Mouse (Mus musculus) limb, embryonic 12.5 days (tissue): Measurements from ENCODE around the gene Gad1. TPM values are rescaled to one million over a fixed set of nuclear protein-coding genes. Genes with fewer than 3 reads are reported as not detected.

Source experiments
- ATAC-seq: fragments of 200-750 bp; cut with Nextera tagmentation; 2 replicates; pipeline ENCODE4 v1.8.0; 2017; ENCODE audit warnings: low read depth, moderate TSS enrichment; ENCODE audit not compliant: insufficient number of reproducible peaks, insufficient read depth, low FRiP score, low TSS enrichment
- H3K27ac ChIP-seq: fragments of 300-500 bp; sonication (generic); 2 replicates; pipeline ENCODE4 v1.5.1; 2016; ENCODE audit warnings: mild to moderate bottlenecking, moderate library complexity
- H3K27me3 ChIP-seq: fragments of 300-500 bp; sonication (generic); 2 replicates; pipeline ENCODE4 v1.6.1; 2016; ENCODE audit warnings: mild to moderate bottlenecking, moderate library complexity
- H3K36me3 ChIP-seq: fragments of 300-500 bp; sonication (generic); 2 replicates; pipeline ENCODE4 v1.6.1; 2016; ENCODE audit warnings: mild to moderate bottlenecking, moderate library complexity
- H3K4me1 ChIP-seq: fragments of 300-500 bp; sonication (generic); replicated peaks from 2 replicates; pipeline ENCODE4 v1.6.1; 2016
- H3K4me2 ChIP-seq: fragments of 300-500 bp; sonication (generic); 2 replicates; pipeline ENCODE4 v1.6.1; 2016; ENCODE audit warnings: mild to moderate bottlenecking, moderate library complexity
- H3K4me3 ChIP-seq: fragments of 300-500 bp; sonication (generic); replicated peaks from 2 replicates; pipeline ENCODE4 v1.5.1; 2016; ENCODE audit warnings: mild to moderate bottlenecking
- H3K9ac ChIP-seq: fragments of 300-500 bp; sonication (generic); replicated peaks from 2 replicates; pipeline ENCODE4 v1.6.1; 2016; ENCODE audit warnings: mild to moderate bottlenecking, moderate library complexity
- H3K9me3 ChIP-seq: fragments of 300-500 bp; sonication (generic); 2 replicates; pipeline ENCODE4 v1.6.1; 2016; ENCODE audit warnings: mild to moderate bottlenecking, moderate library complexity
- WGBS: fragments of 180-500 bp; shearing (Covaris S2); methylation state at CpG from one replicate; pipeline ENCODE4 v1.1.7; 2016; 5-methylcytosine and 5-hydroxymethylcytosine counted together
- polyA plus RNA-seq: library from polyadenylated mRNA; unstranded; fragments of >200 nt; fragmentation: Nextera tagmentation; extraction: Ambion mirVana; gene quantifications from 2 replicates; pipeline ENCODE4 v1.2.1, GENCODE M21; 2016

Gad1 gene
- polyA plus RNA-seq, 1 experiment from 2014 or later, result 0.28 TPM

DNA sequence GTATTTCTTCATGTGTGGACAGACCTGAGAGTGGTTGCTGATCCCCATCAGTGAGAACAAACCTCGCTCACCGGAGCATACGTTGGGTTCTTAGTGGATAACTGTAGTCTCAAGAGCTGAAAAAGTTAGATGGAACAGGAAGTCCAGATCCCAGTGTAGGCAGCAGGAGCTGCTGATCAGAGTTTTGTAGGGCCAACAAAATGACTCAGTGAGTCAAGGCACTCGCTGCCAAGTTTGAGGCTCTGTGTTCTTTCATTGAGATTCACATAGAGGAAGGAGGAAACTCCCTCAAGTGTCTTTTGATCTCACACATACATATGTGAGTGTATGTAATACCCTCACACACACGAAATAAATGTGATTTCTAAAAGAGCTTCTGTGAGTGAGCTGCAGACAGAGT lies 40.8 kb downstream of the Gad1 start:
- no peak overlapping the region for H3K9ac ChIP-seq
- no peaks in the 10 kb centered on the region for H3K36me3 ChIP-seq
- no peak for ATAC-seq
- no peak overlapping the region for H3K4me2 ChIP-seq
- H3K9me3 ChIP-seq, result no peaks in the 10 kb centered on the region
- H3K27ac ChIP-seq, result no peak overlapping the region
- WGBS, result 82% methylated on average over 5 of the region's 5 CpGs
- no peaks in the 10 kb centered on the region for H3K4me1 ChIP-seq
- H3K4me3 ChIP-seq, result no peak overlapping the region
- 0 out of 2 replicates have a peak, but pooled peaks cover 4% of the 10 kb centered on the region for H3K27me3 ChIP-seq

DNA sequence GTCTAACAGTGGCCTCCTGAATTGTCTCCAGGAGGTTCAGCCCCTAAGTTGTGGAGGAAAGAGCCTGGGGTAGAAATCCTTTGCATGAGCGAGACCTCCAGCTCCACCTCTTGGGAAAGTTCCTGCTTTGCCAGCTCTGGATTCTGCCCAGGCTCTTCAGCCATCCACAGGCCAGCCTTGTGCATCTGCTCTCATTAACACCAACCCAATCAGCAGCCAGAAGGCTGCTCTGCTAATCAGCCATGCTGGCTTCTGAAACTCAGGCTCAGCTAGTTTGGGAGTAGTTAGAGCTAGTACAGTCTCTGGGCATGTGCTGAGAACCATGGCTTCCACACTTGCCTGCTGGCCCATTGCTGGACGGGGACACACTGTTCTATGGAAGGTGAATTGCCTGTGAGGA lies 43.0 kb downstream of the Gad1 start:
- no peaks in the 10 kb centered on the region for H3K4me1 ChIP-seq
- WGBS, result 67% methylated on average over 2 of the region's 2 CpGs
- ATAC-seq, result no peak

DNA sequence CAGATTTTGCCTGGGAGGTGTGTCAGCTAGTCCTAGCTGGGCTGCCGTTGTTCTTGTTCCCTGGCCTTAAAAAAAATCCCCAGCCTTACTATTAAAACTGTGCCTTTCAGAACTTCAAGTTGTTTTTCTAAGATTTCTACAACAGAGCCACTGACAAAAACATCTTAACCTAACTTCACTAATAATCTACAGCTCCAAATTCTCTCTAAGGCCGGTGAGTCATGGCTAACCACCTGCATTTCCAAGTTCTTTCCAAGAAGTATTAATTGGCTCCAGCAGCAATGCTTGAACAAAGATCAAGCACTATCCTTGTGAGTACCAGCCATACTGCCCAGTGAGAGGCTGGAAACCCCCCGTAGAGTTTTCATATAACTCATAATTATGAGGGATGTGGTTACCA lies 56.9 kb downstream of the Gad1 start:
- H3K4me1 ChIP-seq, result no peaks in the 10 kb centered on the region
- no peak for ATAC-seq
- H3K4me2 ChIP-seq, result no peak overlapping the region
- 72% methylated on average over 3 of the region's 3 CpGs for WGBS
- no peaks in the 10 kb centered on the region for H3K36me3 ChIP-seq
- H3K4me3 ChIP-seq, result no peak overlapping the region
- no peak overlapping the region for H3K27ac ChIP-seq
- H3K27me3 ChIP-seq, result no peaks in the 10 kb centered on the region
- H3K9me3 ChIP-seq, result no peaks in the 10 kb centered on the region
- no peak overlapping the region for H3K9ac ChIP-seq

More for the DNA sequence above, 43.0 kb downstream of the Gad1 start:
- Histone ChIP-seq H3K4me2 (no peak overlapping the region), H3K27ac (no peak overlapping the region), H3K4me3 (no peak overlapping the region), H3K9ac (no peak overlapping the region), H3K36me3 (no peaks in the 10 kb centered on the region), H3K27me3 (0 out of 2 replicates have a peak, but pooled peaks cover 4% of the 10 kb centered on the region), H3K9me3 (no peaks in the 10 kb centered on the region)

DNA sequence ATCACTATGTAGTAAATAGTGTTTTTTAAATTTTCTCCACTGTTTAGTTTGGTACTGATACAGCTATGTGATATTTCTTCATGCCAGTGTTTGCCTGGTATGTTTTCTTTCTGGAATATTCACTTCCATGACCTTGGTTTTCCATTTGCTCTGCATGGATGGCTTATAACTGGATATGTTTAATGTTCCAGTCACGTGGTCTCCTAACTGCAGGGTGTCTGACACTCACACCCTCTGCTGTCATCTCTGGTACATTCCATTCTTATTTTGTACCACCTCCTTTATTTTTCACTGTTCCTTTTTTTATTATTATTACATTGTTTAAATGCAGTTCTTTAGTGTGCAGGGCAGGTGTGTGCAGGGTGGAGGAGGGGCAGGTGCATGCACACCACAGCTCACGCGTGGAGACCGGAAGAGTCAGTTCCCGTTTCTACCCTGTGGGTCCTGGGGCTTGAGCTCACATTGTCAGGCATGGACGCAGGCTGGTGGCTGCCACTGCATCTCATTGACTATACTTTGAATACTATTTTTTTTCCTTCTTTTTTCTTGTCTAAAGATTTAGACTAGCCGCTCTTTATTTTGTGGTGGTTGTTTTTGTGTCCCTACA lies 62.0 kb downstream of the Gad1 start:
- ATAC-seq, result no peak
- Histone ChIP-seq H3K36me3 (no peaks in the 10 kb centered on the region), H3K27me3 (no peaks in the 10 kb centered on the region), H3K9me3 (no peaks in the 10 kb centered on the region), H3K9ac (no peak overlapping the region), H3K27ac (no peak overlapping the region), H3K4me2 (no peak overlapping the region), H3K4me1 (no peaks in the 10 kb centered on the region), H3K4me3 (no peak overlapping the region)
- 90% methylated on average over 7 of the region's 7 CpGs for WGBS

DNA sequence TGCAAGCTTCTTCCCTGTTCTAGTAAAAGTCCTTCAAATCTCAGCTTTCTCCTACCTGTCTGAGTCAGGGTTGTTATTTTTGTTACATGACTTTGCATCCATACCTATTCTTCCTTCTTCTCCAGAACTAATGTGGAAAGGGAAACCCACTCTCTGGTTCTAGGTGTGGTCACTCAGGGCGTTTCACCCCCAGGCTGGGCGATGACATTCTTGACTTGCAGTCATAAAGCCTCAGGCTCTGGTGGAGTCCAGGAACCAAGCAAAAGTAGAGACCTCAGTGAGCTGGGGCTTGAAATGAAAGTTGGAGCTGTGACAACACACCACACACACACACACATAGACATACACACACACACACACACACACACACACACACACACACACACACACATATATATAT lies 63.2 kb downstream of the Gad1 start:
- Histone ChIP-seq H3K4me3 (no peak overlapping the region), H3K27me3 (0 out of 2 replicates have a peak, but pooled peaks cover 3% of the 10 kb centered on the region), H3K9ac (no peak overlapping the region), H3K27ac (no peak overlapping the region), H3K4me2 (no peak overlapping the region), H3K36me3 (no peaks in the 10 kb centered on the region), H3K9me3 (no peaks in the 10 kb centered on the region), H3K4me1 (0 out of 2 replicates have a peak, but pooled peaks cover 6% of the 10 kb centered on the region)
- no peak for ATAC-seq
- WGBS, result 61% methylated on average over 2 of the region's 2 CpGs

DNA sequence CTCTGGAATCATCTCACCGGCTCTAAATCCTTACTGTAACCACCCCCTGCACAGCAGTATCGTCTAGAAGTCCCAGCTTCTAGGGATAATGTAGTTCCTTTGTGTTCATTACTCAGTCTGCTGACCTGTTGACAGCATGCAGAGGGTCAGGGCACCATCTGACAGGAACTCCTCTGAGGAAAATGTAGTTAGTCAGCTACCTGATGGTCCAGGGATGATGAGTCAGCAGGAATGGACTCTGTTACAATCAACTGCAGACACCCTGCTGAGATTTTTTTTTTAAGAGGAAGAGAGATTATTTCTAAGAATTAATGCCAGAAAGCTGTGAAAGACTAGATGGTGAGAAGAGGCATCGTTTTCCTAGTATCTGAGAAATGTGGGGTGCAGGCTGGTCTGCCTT lies 63.7 kb downstream of the Gad1 start:
- no peak overlapping the region for H3K4me2 ChIP-seq
- WGBS, result 66% methylated on average over 3 of the region's 3 CpGs
- no peak overlapping the region for H3K27ac ChIP-seq
- H3K36me3 ChIP-seq, result no peaks in the 10 kb centered on the region
- no peak for ATAC-seq
- H3K4me1 ChIP-seq, result 0 out of 2 replicates have a peak, but pooled peaks cover 8% of the 10 kb centered on the region
- H3K4me3 ChIP-seq, result no peak overlapping the region
- no peaks in the 10 kb centered on the region for H3K9me3 ChIP-seq
- no peak overlapping the region for H3K9ac ChIP-seq
- 0 out of 2 replicates have a peak, but pooled peaks cover 3% of the 10 kb centered on the region for H3K27me3 ChIP-seq

DNA sequence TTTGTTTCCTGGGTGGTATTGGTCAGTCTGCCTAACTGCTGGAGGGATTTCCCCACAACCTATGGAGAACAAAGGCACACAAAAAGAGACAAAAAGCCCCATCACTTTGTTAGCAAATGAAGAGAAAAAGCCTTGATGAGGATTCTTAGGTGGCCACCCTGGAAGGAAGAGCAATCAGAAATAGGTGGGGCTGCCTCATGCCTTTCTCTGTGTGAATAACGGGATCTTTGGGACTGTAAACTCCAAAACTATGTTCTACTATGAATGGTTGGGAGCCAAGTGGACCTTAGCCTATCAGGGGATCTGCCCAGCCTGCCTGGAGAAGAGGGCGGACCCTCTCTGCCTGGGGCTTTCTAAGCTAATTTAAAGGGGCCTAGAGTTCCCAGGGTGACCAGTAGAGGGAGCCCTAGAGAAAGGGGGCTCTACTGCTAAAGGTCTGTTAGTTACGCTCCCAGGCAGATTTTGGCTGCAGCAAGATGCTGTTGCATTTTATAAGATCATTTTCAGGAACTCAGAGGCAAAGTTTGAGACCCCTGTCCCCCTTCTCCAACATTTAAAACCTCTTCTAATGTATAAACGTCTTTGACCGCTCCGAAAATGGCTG lies 66.5 kb downstream of the Gad1 start:
- H3K9ac ChIP-seq, result no peak overlapping the region
- H3K4me3 ChIP-seq, result no peak overlapping the region
- 0 out of 2 replicates have a peak, but pooled peaks cover 8% of the 10 kb centered on the region for H3K4me1 ChIP-seq
- peaks cover 11% of the 10 kb centered on the region for H3K27me3 ChIP-seq
- no peak overlapping the region for H3K4me2 ChIP-seq
- ATAC-seq, result no peak
- H3K36me3 ChIP-seq, result no peaks in the 10 kb centered on the region
- WGBS, result 83% methylated on average over 6 of the region's 6 CpGs
- no peaks in the 10 kb centered on the region for H3K9me3 ChIP-seq
- peak overlapping the region; percentile 58 for H3K27ac ChIP-seq

DNA sequence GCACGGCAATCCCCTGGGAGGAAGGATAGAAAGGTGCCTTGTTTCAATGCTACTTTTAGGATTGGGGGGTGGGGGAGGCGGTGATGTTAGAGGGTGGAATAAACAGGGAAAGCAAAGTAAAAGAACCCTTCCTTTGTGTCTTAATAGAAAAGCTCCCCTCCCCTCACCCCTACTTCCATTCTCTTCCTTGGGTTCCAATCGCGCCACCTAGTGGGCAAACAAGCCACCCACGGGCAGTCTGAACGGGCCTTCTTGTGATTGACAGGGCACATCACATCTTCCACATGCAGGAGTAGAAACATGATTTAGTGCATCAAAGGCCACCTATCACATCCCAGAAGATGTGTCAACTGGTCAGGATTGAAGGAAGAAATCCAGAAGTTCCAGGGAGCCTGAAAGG lies 67.4 kb downstream of the Gad1 start:
- no peaks in the 10 kb centered on the region for H3K36me3 ChIP-seq

DNA sequence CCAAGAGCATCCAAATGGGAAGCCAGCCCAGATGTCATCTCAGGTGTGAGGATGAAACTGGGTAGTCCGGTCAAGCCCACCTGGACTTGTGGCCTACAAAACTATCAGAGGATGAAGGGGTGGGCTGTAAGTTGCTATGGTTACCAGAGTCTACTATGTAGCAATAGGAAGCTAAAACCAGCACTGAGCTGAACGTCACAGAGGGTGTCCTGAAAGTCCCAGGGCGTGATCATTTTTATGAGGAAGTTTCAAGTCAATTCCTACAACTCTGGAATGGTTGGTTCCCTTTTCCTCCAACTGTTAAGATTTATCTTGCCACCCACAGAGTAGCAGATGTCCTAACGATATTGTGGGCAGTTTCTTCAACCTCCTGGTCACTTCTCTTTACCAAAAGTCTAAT lies 69.4 kb downstream of the Gad1 start:
- Histone ChIP-seq H3K4me1 (0 out of 2 replicates have a peak, but pooled peaks cover 8% of the 10 kb centered on the region), H3K36me3 (no peaks in the 10 kb centered on the region), H3K9ac (no peak overlapping the region), H3K4me3 (no peak overlapping the region), H3K27ac (no peak overlapping the region), H3K27me3 (peaks cover 21% of the 10 kb centered on the region), H3K4me2 (no peak overlapping the region), H3K9me3 (no peaks in the 10 kb centered on the region)
- no peak; the same call in 1 of the 2 replicates for ATAC-seq
- WGBS, result 66% methylated on average over 4 of the region's 4 CpGs

More for the DNA sequence above, 67.4 kb downstream of the Gad1 start:
- WGBS, result 21% methylated on average over 6 of the region's 6 CpGs
- H3K27me3 ChIP-seq, result peaks cover 19% of the 10 kb centered on the region
- no peak for ATAC-seq
- H3K9ac ChIP-seq, result no peak overlapping the region
- no peak overlapping the region for H3K4me3 ChIP-seq
- peak overlapping the region; percentile 58 for H3K27ac ChIP-seq
- no peak overlapping the region for H3K4me2 ChIP-seq
- H3K9me3 ChIP-seq, result no peaks in the 10 kb centered on the region
- 0 out of 2 replicates have a peak, but pooled peaks cover 8% of the 10 kb centered on the region for H3K4me1 ChIP-seq

DNA sequence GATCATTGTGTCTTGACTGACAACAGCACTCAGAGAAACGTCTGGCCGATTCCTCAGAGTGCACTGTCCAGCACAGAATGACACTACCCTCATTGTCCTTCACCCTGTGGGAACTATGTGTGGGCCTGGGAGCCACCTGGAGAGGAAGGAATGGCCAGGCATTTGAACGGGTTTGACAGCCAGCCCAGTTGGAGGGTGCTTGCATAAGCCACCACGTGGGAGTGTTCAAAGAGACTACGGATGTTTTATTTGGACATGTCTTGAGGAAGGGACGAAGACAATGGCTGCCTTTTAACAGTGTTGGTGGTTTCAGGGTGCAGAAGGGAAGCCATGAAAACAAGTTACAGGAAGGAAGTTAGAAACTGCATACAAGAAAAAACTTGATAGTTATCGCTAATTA lies 72.9 kb downstream of the Gad1 start:
- Histone ChIP-seq H3K9me3 (no peaks in the 10 kb centered on the region), H3K27ac (no peak overlapping the region), H3K4me3 (no peak overlapping the region), H3K9ac (no peak overlapping the region), H3K4me1 (peaks cover 26% of the 10 kb centered on the region), H3K27me3 (peaks cover 24% of the 10 kb centered on the region), H3K36me3 (no peaks in the 10 kb centered on the region), H3K4me2 (no peak overlapping the region)
- 84% methylated on average over 7 of the region's 7 CpGs for WGBS
- ATAC-seq, result no peak

DNA sequence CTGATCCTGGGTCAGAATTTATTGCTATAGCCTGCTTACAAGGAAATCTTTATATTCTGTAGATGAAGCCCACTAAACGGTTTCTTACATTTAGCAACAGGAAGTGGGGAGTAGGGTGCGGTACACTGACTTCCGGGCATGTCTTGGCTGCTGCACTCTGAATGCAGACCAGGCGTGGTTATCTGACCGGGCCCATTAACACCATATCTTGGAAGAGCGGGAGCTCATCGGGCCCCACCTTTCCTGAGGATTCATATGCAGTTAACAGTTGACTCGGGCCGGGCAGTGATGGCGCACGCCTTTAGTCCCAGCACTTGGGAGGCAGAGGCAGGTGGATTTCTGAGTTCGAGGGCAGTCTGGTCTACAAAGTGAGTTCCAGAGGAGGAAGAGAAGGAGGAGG lies 75.5 kb downstream of the Gad1 start:
- no peak for ATAC-seq
- Histone ChIP-seq H3K36me3 (no peaks in the 10 kb centered on the region), H3K4me2 (no peak overlapping the region), H3K27ac (no peak overlapping the region), H3K9me3 (no peaks in the 10 kb centered on the region), H3K4me1 (peaks cover 21% of the 10 kb centered on the region), H3K27me3 (peaks cover 41% of the 10 kb centered on the region), H3K9ac (no peak overlapping the region), H3K4me3 (no peak overlapping the region)
- 85% methylated on average over 12 of the region's 12 CpGs for WGBS
